Mouse (Mus musculus) gastrocnemius, postnatal 10 days (tissue): Measurements from ENCODE around the gene Fastkd3. TPM values are rescaled to one million over a fixed set of nuclear protein-coding genes. Genes with fewer than 3 reads are reported as not detected.
A peak's percentile ranks its signal among the peaks of the same experiment; 100 is the strongest.
"Not testable (repeated sequence)": the region's sequence is repeated elsewhere in the genome, so short reads cannot be mapped to it uniquely, and the experiment has no call there.

ENCODE experiments used
- DNase-seq: peaks from one replicate; pipeline ENCODE4 v3.0.0; 2021; ENCODE audit warnings: mixed read lengths
- long read RNA-seq, 2 experiments: library from polyadenylated mRNA; stranded (forward); transcript quantifications; one replicate each; pipeline ENCODE4 v2.0.0; 2021
- total RNA-seq, 2 experiments: library from RNA; stranded (reverse); gene quantifications; 2 replicates each; pipeline ENCODE4 v1.2.3; 2021

Gene Fastkd3
- total RNA-seq: 1 to 10 TPM; 6.6 to 8.1 TPM
- long read RNA-seq, experiment 1, transcript Fastkd3-201 (7 exons, 2,421 nt): major isoform, 8 of 17 reads
- long read RNA-seq, experiment 1, partial matches to known transcripts: 0 of 17 reads
- long read RNA-seq, experiment 1, other reads (novel, unspliced or antisense): 7 of 17 reads
- long read RNA-seq, experiment 2, transcript Fastkd3-201 (7 exons, 2,421 nt): major isoform, 5 of 18 reads
- long read RNA-seq, experiment 2, partial matches to known transcripts: 0 of 18 reads
- long read RNA-seq, experiment 2, other reads (novel, unspliced or antisense): 9 of 18 reads

- DNase-seq: peak; percentile 99
These were observed at the start of gene Fastkd3, which contains the start of gene Mtrr for GRCm38 (mm10) chr13:68581747-68582516. Gene Fastkd3 (plus strand): TSS chr13:68582234. Gene Mtrr (minus strand): TSS chr13:68582149.

- not testable (repeated sequence) for DNase-seq
These were observed 28.6 kb upstream of the Fastkd3 start for GRCm38 (mm10) chr13:68553391-68553790.

- DNase-seq: no peak
These were observed 13.9 kb upstream of the Fastkd3 start for GRCm38 (mm10) chr13:68568110-68568509.

GRCm38 (mm10) chr13:68568548-68568947 lies 13.5 kb upstream of the Fastkd3 start:
- no peak for DNase-seq

GRCm38 (mm10) chr13:68569589-68570336 lies 12.3 kb upstream of the Fastkd3 start:
- DNase-seq: peak; percentile 16

GRCm38 (mm10) chr13:68572247-68572646 lies 9.8 kb upstream of the Fastkd3 start:
- no peak for DNase-seq

- DNase-seq: no peak
These were observed 8.8 kb upstream of the Fastkd3 start for GRCm38 (mm10) chr13:68572966-68573913.

GRCm38 (mm10) chr13:68574398-68574797 lies 7.6 kb upstream of the Fastkd3 start:
- DNase-seq: no peak

GRCm38 (mm10) chr13:68577945-68578344 lies 4.1 kb upstream of the Fastkd3 start:
- no peak for DNase-seq

GRCm38 (mm10) chr13:68581086-68581740 lies 821 bp upstream of the Fastkd3 start:
- no peak for DNase-seq

GRCm38 (mm10) chr13:68582517-68582780 lies 415 bp downstream of the Fastkd3 start:
- DNase-seq: no peak

GRCm38 (mm10) chr13:68583961-68584360 lies 1.9 kb downstream of the Fastkd3 start:
- no peak for DNase-seq

- DNase-seq: no peak
These were observed 3.4 kb downstream of the Fastkd3 start for GRCm38 (mm10) chr13:68585441-68585840.

- DNase-seq: no peak
These were observed 6.3 kb downstream of the Fastkd3 start for GRCm38 (mm10) chr13:68588352-68588751.

- no peak for DNase-seq
These were observed 11.8 kb downstream of the Fastkd3 start for GRCm38 (mm10) chr13:68593797-68594196.

GRCm38 (mm10) chr13:68597199-68597598 lies 15.2 kb downstream of the Fastkd3 start, which contains the start of gene 1700001L19Rik:
Gene 1700001L19Rik (plus strand): TSS chr13:68597421.
- no peak for DNase-seq

- no peak for DNase-seq
These were observed 15.6 kb downstream of the Fastkd3 start for GRCm38 (mm10) chr13:68597667-68598066.

- DNase-seq: no peak
These were observed 16.9 kb downstream of the Fastkd3 start for GRCm38 (mm10) chr13:68598953-68599352.

GRCm38 (mm10) chr13:68601184-68601583 lies 19.1 kb downstream of the Fastkd3 start:
- DNase-seq: no peak

GRCm38 (mm10) chr13:68603085-68603484 lies 21.1 kb downstream of the Fastkd3 start:
- no peak for DNase-seq

GRCm38 (mm10) chr13:68605689-68606126 lies 23.7 kb downstream of the Fastkd3 start:
- DNase-seq: no peak
